ENCODE assay signal across 23 mouse cellular contexts in the genomic region with DNA sequence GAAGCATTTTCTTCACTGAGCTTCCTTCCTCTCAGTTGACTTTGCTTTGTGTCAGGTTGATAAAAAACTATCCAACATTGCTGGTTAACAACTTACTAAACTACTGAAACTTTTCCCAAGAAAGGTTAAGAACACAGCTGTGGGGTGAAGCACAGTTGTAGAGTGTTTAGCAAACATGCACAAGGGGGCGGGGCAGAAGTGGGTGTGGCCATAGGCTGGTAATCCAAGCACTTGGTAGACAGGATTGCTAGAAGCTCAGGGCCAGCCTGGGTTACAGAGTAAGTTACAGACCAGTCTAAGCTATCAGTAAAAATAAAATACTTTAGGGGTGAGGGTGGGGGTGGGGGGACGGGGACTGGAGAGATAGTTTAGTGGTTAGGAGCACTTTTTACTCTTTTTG. TPM values are rescaled to one million over a fixed set of nuclear protein-coding genes. Genes with fewer than 3 reads are reported as not detected.
"Had no signal": no experiment of that assay in that cellular context is flagged by ENCODE, and none has a peak within 500 bp of the region (broad histone marks: within the 10 kb centered on the region; RNA-seq: fewer than 3 reads in every experiment).

No protein-coding gene starts in this region.

- H3K4me2 ChIP-seq: limb, embryonic 12.5 days; limb, embryonic 15.5 days; liver, embryonic 13.5 days; lung, embryonic 14.5 days; midbrain, embryonic 12.5 days; midbrain, embryonic 15.5 days; neural tube, embryonic 13.5 days had no signal

- ATAC-seq: hindbrain, postnatal 0 days; inflammation-experienced regulatory T-cells, adult 6 months; intestine, embryonic 16.5 days; lung, postnatal 0 days; midbrain, embryonic 15.5 days had no signal

- H3K27ac ChIP-seq: hindbrain, postnatal 0 days; kidney, postnatal 0 days; limb, embryonic 12.5 days; limb, embryonic 15.5 days; liver, embryonic 13.5 days; macrophage; midbrain, embryonic 12.5 days; midbrain, embryonic 15.5 days; neural tube, embryonic 13.5 days had no signal

- H3K9me3 ChIP-seq: limb, embryonic 12.5 days; limb, embryonic 15.5 days; liver, embryonic 13.5 days; midbrain, embryonic 12.5 days; midbrain, embryonic 15.5 days; neural tube, embryonic 13.5 days had no signal

- H3K36me3 ChIP-seq: limb, embryonic 12.5 days; limb, embryonic 15.5 days; liver, embryonic 13.5 days; midbrain, embryonic 12.5 days; midbrain, embryonic 15.5 days; neural tube, embryonic 13.5 days had no signal

- H3K4me3 ChIP-seq: limb, embryonic 12.5 days; limb, embryonic 15.5 days; liver, embryonic 13.5 days; midbrain, embryonic 12.5 days; midbrain, embryonic 15.5 days; myocyte; neural tube, embryonic 13.5 days had no signal

- H3K9ac ChIP-seq: limb, embryonic 12.5 days; limb, embryonic 15.5 days; liver, embryonic 13.5 days; lung, embryonic 14.5 days; midbrain, embryonic 12.5 days; midbrain, embryonic 15.5 days; neural tube, embryonic 13.5 days had no signal

- H3K4me1 ChIP-seq: limb, embryonic 12.5 days; limb, embryonic 15.5 days; liver, embryonic 13.5 days; midbrain, embryonic 12.5 days; midbrain, embryonic 15.5 days; neural tube, embryonic 13.5 days had no signal

- H3K27me3 ChIP-seq: midbrain, embryonic 12.5 days; midbrain, embryonic 15.5 days; neural tube, embryonic 13.5 days had no signal

- DNase-seq: left cerebral cortex, postnatal 4 days; liver, embryonic 13.5 days; lung, embryonic 14.5 days had no signal

RNA-seq across cellular contexts. Expression of gene B4galnt2, which starts 10.4 kb away (rescaled TPM):
- total RNA-seq: hindbrain, postnatal 0 days; layer of hippocampus, adult 18-20 months; layer of hippocampus, postnatal 14 days; left cerebral cortex, adult 8-10 months; left cerebral cortex, postnatal 14 days; left cerebral cortex, postnatal 4 days; megakaryocyte, adult 5-6 weeks; monocyte, adult 5-6 weeks had no signal
- polyA plus RNA-seq: hindbrain, postnatal 0 days; limb, embryonic 12.5 days; limb, embryonic 15.5 days; lung, postnatal 0 days; midbrain, embryonic 12.5 days; midbrain, embryonic 15.5 days; neural tube, embryonic 13.5 days; spleen, adult 2 months; urinary bladder, adult 2 months had no signal
